Mouse (Mus musculus) intestine, embryonic 14.5 days (tissue): ENCODE results near the gene Cachd1. TPM values are rescaled to one million over a fixed set of nuclear protein-coding genes. Genes with fewer than 3 reads are reported as not detected.

ENCODE experiments used
- ATAC-seq: fragments of 200-750 bp; cut with Nextera tagmentation; replicated peaks from 2 replicates; pipeline ENCODE4 v1.8.0; 2017; ENCODE audit warnings: low read depth, moderate number of reproducible peaks, moderate TSS enrichment, moderate library complexity; ENCODE audit not compliant: low FRiP score, low TSS enrichment
- DNase-seq: peaks from one replicate; pipeline ENCODE4 v3.0.0-alpha.2; 2018; ENCODE audit warnings: low spot score
- H3K27ac ChIP-seq: fragments of 300-500 bp; sonication (generic); 2 replicates; pipeline ENCODE4 v1.5.1; 2014; ENCODE audit warnings: low read depth, mild to moderate bottlenecking, control low read depth
- H3K27me3 ChIP-seq: fragments of 300-500 bp; sonication (generic); replicated peaks from 2 replicates; pipeline ENCODE4 v1.6.1; 2014; ENCODE audit warnings: low read length, control low read depth; ENCODE audit not compliant: control insufficient read depth, insufficient read depth
- H3K36me3 ChIP-seq: fragments of 300-500 bp; sonication (generic); 2 replicates; pipeline ENCODE4 v1.6.1; 2014; ENCODE audit warnings: low read length, control low read depth; ENCODE audit not compliant: control insufficient read depth, insufficient read depth
- H3K4me1 ChIP-seq: fragments of 300-500 bp; sonication (generic); replicated peaks from 2 replicates; pipeline ENCODE4 v1.6.1; 2014; ENCODE audit warnings: low read length, control low read depth, mixed read lengths; ENCODE audit not compliant: control insufficient read depth, insufficient read depth
- H3K4me2 ChIP-seq: fragments of 300-500 bp; sonication (generic); 2 replicates; pipeline ENCODE4 v1.6.1; 2014; ENCODE audit warnings: low read length
- H3K4me3 ChIP-seq: fragments of 300-500 bp; sonication (generic); 2 replicates; pipeline ENCODE4 v1.5.1; 2014; ENCODE audit warnings: low read depth, low read length, control low read depth, mixed read lengths
- H3K9ac ChIP-seq: fragments of 300-500 bp; sonication (generic); 2 replicates; pipeline ENCODE4 v1.6.1; 2014; ENCODE audit warnings: mild to moderate bottlenecking, low read length
- H3K9me3 ChIP-seq: fragments of 300-500 bp; sonication (generic); 2 replicates; pipeline ENCODE4 v1.6.1; 2016; ENCODE audit warnings: low read length, control low read depth; ENCODE audit not compliant: control insufficient read depth
- WGBS: fragments of 180-500 bp; shearing (Covaris S2); extraction: QIAGEN DNeasy Blood & Tissue Kit; methylation state at CpG from one replicate; pipeline ENCODE4 v1.1.7; 2014; 5-methylcytosine and 5-hydroxymethylcytosine counted together
- polyA plus RNA-seq: library from polyadenylated mRNA; unstranded; fragments of >200 nt; fragmentation: Nextera tagmentation; extraction: Ambion mirVana; gene quantifications from 2 replicates; pipeline ENCODE4 v1.2.1, GENCODE M21; 2014

Cachd1 gene
- polyA plus RNA-seq, 1 experiment from 2014 or later, result 22.8 TPM

DNA sequence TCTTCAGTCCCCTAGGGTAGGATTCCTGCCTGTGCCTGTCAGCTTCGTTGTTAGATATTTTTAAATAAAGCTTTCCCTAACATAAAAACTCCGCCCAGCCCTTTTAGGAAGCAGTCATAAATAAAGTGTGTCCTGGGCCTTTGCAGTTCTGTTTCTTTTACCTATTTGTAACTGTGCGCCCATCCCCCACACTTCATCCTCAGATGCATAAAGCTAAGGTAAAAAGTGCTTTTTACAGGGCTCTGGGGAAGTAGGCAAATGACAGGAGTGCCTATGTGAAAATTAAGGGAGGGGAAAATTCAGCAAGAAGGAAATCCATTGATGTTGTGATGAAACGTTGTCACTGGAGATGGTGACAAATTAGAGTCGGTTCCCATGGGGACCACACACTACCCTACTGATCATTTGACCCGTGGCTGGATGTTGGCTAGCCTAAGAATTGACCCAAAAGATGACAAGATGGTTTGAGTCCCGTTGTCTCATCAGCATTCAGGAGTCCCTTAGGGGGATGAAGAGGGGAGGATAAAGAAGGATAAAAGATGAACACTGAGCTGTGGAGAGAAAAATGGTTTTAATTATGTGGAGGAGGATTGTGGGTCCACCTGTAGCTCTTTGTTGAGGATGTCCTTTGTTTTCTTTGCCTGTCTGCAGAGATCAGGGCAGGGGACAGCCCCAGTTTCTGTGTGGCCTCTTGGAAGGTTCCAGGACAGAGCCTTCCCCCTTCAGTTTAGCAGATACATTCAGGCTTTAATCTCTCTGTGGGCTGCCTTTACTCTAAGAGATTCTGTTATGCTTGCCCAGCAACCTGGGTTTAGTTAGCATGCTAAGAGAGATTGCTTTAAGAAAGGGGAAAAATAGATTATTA lies 113.9 kb downstream of the Cachd1 start:
- Histone ChIP-seq H3K27me3 (no peaks in the 10 kb centered on the region), H3K9me3 (no peaks in the 10 kb centered on the region), H3K27ac (no peak overlapping the region), H3K4me3 (no peak overlapping the region), H3K9ac (no peak overlapping the region), H3K4me2 (no peak overlapping the region), H3K4me1 (peaks cover 26% of the 10 kb centered on the region), H3K36me3 (no peaks in the 10 kb centered on the region)
- ATAC-seq, result no peak
- no peak for DNase-seq
- 39% methylated on average over 7 of the region's 7 CpGs for WGBS

DNA sequence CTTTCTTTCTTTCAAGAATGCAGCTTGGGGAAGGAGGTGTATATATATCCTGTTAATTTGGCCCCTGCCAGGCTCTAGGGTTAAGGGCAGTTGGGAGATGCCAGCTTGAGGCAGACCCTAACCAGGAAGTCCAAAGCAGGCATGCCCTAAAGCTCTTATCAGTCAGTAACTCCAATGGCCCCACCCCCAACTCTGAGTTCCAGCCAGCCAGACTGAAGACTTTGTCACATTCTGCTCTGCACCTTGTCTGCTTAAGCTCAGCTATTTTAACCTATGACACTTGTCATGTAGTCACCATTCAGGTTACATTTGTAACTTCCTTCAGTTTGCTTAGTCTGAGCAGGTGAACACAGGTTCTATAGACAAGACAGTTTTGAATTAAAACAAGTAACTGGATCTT lies 117.3 kb downstream of the Cachd1 start:
- peaks cover 9% of the 10 kb centered on the region; the same call in 1 of the 2 replicates for H3K4me1 ChIP-seq
- no peak overlapping the region for H3K4me2 ChIP-seq
- H3K9ac ChIP-seq, result no peak overlapping the region
- no peak overlapping the region for H3K27ac ChIP-seq
- ATAC-seq (no peak; the same call in 1 of the 2 replicates), DNase-seq (no peak)
- no peaks in the 10 kb centered on the region for H3K36me3 ChIP-seq
- no peaks in the 10 kb centered on the region for H3K9me3 ChIP-seq
- H3K27me3 ChIP-seq, result no peaks in the 10 kb centered on the region
- H3K4me3 ChIP-seq, result no peak overlapping the region

DNA sequence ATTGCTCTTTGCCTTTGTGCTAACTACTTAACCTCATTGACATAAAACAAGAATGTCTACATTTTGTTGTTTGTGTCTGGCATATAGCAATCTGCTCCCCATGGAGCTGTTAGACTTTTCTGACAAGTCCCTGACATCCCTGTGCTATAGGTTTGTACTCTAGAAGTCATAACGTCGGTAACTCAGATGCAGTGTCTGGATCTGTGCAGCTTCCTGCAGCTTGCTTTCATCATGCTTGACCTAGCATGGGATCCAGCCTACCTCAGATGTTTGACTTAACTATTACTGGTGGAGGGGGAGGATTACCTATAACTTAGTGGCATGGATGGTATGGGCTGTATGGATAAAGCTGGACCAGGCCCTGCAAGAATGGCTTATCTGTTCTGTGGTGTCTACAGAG lies 117.7 kb downstream of the Cachd1 start:
- Histone ChIP-seq H3K27me3 (no peaks in the 10 kb centered on the region), H3K9ac (no peak overlapping the region), H3K9me3 (no peaks in the 10 kb centered on the region), H3K36me3 (no peaks in the 10 kb centered on the region), H3K4me1 (peaks cover 9% of the 10 kb centered on the region; the same call in 1 of the 2 replicates), H3K4me3 (no peak overlapping the region), H3K4me2 (no peak overlapping the region), H3K27ac (no peak overlapping the region)
- DNase-seq (no peak), ATAC-seq (no peak)
- 63% methylated on average over 2 of the region's 2 CpGs for WGBS

DNA sequence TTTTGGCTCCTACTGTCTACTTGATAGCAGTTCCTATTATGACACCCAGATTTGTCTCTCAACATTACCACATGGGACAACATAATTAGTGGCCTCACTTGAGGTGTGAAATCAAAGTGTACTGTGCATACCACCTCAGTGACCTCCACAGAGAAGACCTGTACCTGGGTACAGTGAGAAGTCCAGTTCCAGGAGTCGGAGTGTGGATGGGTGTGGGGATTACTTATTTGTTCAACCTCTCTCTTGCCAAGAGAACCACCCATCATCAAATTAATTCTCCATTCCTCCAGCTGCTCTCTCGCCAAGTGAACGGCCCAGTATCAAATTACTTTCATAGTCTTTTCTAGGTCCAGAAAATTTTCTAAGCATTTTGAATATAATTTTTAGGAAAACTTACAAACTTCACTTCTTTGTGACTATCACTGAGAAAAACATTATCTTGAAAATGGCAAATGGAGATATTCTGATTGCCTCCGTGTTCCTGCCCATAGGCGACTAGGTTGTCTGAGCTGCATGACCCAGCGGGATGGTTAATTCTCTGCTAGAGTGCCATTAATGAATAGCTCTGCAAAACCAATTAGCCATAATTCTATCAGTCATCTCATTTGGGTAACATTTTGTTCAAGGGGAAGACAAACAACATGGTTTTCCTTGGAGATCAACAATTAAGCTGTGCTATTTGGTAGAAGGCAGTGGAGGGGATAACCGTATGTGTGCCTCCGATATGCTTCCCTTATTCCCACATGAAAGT lies 120.0 kb downstream of the Cachd1 start:
- Histone ChIP-seq H3K9me3 (no peaks in the 10 kb centered on the region), H3K27ac (no peak overlapping the region), H3K4me3 (no peak overlapping the region), H3K4me1 (no peaks in the 10 kb centered on the region; the same call in 1 of the 2 replicates), H3K36me3 (no peaks in the 10 kb centered on the region), H3K27me3 (no peaks in the 10 kb centered on the region), H3K4me2 (no peak overlapping the region), H3K9ac (no peak overlapping the region)
- WGBS, result 86% methylated on average over 8 of the region's 8 CpGs
- ATAC-seq, result no peak
- DNase-seq, result no peak

DNA sequence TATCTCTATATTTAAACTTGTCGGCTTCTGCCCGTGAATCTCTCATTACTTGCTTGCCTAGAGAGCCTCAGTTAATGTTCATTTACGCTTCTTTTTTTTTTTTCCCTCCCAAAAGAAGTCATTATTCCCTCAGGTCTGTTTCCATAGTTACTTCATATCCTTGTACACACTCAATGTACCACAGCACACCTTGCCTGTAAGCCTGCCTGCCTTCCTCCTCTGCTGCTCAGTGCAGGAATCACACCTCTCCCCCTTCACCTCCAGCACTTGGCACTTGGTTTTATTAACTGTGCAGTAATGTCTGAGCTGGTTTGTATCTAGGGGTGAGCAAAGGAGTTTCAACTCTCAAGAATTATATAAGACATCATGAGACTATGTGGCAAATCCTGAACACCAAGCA lies 121.5 kb downstream of the Cachd1 start:
- 88% methylated on average over 3 of the region's 3 CpGs for whole genome bisulfite sequencing
- Histone ChIP-seq H3K9ac (no peak overlapping the region), H3K4me3 (no peak overlapping the region), H3K27me3 (no peaks in the 10 kb centered on the region), H3K9me3 (no peaks in the 10 kb centered on the region), H3K27ac (no peak overlapping the region), H3K4me1 (no peaks in the 10 kb centered on the region; the same call in 1 of the 2 replicates), H3K36me3 (no peaks in the 10 kb centered on the region), H3K4me2 (no peak overlapping the region)
- ATAC-seq, result no peak
- DNase-seq, result no peak

DNA sequence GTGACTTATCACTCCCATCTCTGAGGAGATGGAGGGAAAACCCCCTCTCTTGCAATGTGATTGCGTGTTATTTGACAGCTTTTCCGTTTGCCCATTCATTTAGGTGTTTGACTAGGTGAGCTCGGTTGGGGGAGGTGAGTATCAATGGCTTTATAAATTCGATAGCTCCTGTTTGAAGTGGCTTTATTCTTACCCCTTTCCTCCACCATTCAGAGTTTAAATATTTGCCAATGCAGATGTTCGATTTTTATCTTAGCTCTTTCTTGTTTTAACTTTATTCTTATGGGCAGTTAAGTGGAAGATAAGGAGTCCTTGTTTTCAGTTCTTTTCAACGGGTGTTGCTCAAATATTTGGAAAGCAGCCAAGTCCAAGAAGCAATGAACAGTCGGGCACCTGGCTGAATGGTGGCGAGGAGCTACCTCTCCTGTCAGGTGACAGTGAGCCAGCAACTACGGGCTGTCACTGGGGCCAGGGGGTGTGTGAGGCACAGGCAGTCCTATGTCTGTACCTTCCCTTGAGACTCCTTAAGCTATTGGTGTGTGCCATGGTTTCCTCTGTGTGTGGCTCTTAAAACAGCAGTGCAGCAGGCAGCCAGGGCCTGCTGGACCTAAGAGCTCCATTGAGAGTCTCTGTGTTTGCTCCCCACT lies 133.3 kb downstream of the Cachd1 start:
- Histone ChIP-seq H3K4me2 (no peak overlapping the region), H3K27me3 (no peaks in the 10 kb centered on the region; the same call in 1 of the 2 replicates), H3K27ac (no peak overlapping the region), H3K4me3 (no peak overlapping the region), H3K36me3 (no peaks in the 10 kb centered on the region), H3K9me3 (no peaks in the 10 kb centered on the region), H3K4me1 (peaks cover 12% of the 10 kb centered on the region), H3K9ac (no peak overlapping the region)
- DNase-seq (no peak), ATAC-seq (peak; percentile 93)
- WGBS, result 45% methylated on average over 9 of the region's 9 CpGs

DNA sequence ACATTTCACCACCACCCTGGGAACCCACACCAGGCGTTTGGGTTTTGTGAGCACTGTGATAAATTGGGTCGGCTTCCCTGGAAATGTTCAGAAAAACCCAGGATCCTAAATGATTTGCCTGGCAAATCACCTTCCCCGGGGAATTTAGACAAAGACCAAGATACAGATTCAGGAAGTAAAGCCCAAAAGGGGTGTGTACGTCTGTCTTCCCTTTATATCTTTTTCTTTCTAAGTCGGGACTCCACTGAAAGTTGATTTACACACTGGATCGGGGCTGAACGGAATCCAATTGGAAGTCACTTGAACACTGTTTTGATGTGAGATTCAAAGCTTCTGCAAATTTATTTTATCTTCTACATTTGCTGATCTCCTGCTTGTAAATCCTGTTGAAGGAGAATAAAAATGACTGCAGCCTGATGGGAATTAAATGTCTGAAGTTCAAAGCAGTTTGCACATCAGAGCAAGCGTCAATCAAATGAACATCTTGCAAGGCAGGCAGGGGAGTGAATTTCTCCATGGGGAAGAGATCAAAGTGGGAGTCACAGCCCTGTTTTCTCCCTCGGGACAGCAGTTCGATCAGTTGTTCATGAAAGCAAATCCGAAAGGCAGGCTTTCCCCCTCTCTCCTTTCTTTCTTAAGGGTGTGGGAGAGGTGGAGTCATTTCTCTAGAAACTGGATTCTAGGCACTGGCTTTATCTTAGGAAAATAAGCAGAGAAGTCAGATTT lies 134.3 kb downstream of the Cachd1 start:
- WGBS, result 25% methylated on average over 11 of the region's 11 CpGs
- H3K4me2 ChIP-seq, result 0 out of 2 replicates have a peak overlapping the region, but pooled peaks have one; percentile 6
- ATAC-seq (no peak), DNase-seq (no peak)
- H3K4me1 ChIP-seq, result peaks cover 12% of the 10 kb centered on the region
- no peaks in the 10 kb centered on the region for H3K9me3 ChIP-seq
- H3K27me3 ChIP-seq, result no peaks in the 10 kb centered on the region; the same call in 1 of the 2 replicates
- no peak overlapping the region for H3K9ac ChIP-seq
- H3K27ac ChIP-seq, result no peak overlapping the region
- H3K36me3 ChIP-seq, result no peaks in the 10 kb centered on the region
- no peak overlapping the region for H3K4me3 ChIP-seq

DNA sequence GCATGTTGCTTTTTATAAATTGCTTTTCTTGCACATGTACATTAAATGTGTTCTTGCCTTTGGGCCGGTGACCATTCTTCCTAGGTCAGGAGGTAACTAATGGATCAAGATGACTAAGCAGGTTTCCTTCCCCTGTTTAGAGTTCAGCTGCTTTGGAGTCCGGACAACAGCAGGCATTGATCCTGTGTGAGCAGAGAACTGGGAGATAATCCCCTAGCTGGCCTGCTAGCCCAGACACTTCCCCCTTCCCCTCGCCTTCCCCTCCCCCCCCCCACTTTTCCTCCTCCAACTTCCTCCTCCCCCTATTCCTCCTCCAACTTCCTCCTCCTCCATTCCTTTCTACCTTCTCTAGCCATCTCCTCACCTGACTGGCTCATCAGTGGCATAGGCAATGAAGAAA lies 135.2 kb downstream of the Cachd1 start:
- no peak overlapping the region for H3K27ac ChIP-seq

More for the DNA sequence above, 135.2 kb downstream of the Cachd1 start:
- no peak overlapping the region for H3K9ac ChIP-seq
- no peaks in the 10 kb centered on the region; the same call in 1 of the 2 replicates for H3K27me3 ChIP-seq
- no peaks in the 10 kb centered on the region for H3K9me3 ChIP-seq
- H3K4me2 ChIP-seq, result no peak overlapping the region
- 49% methylated on average over 2 of the region's 3 CpGs for WGBS
- no peak for DNase-seq
- no peak for ATAC-seq
- H3K4me3 ChIP-seq, result no peak overlapping the region
- H3K36me3 ChIP-seq, result no peaks in the 10 kb centered on the region
- H3K4me1 ChIP-seq, result peaks cover 8% of the 10 kb centered on the region
